Mouse (Mus musculus): Measurements from ENCODE around the gene Pah. TPM values are rescaled to one million over a fixed set of nuclear protein-coding genes. Genes with fewer than 3 reads are reported as not detected.

Pah gene
- polyA plus RNA-seq (2014; fragmentation: Illumina TruSeq; extraction: RNeasy Lipid Tissue Mini Kit (QIAGEN cat#74804); ENCODE audit: low read depth, low replicate concordance), result 0.30 TPM

GRCm38 (mm10) chr10:87521646-87522045 lies at the start of gene Pah:
Gene Pah (plus strand): TSS chr10:87521795.

GRCm38 (mm10) chr10:87493576-87493975 lies 28.0 kb upstream of the Pah start, which contains the start of gene Ascl1:
Gene Ascl1 (minus strand): TSS chr10:87493660.

Other genes starting within 250 kb of the Pah start
- 0.16 TPM for gene Ascl1, start 28.1 kb upstream of the Pah start, polyA plus RNA-seq (2014; fragmentation: Illumina TruSeq; extraction: RNeasy Lipid Tissue Mini Kit (QIAGEN cat#74804); ENCODE audit: low read depth, low replicate concordance)